Mouse (Mus musculus) inflammation-experienced regulatory T-cells, adult 6 months (primary cell): ENCODE measurements around the gene Fitm1. TPM values are rescaled to one million over a fixed set of nuclear protein-coding genes. Genes with fewer than 3 reads are reported as not detected.

ENCODE experiments used
- ATAC-seq: one replicate; pipeline ENCODE4 v1.8.0; 2017
- polyA plus RNA-seq, 3 experiments: library from polyadenylated mRNA; unstranded; fragments of 100-300 nt; shearing (Covaris generic); gene quantifications; one replicate each; pipeline ENCODE4 v1.2.1; 2017

The Fitm1 gene
- polyA plus RNA-seq, 3 experiments from 2014 or later: not detected

DNA sequence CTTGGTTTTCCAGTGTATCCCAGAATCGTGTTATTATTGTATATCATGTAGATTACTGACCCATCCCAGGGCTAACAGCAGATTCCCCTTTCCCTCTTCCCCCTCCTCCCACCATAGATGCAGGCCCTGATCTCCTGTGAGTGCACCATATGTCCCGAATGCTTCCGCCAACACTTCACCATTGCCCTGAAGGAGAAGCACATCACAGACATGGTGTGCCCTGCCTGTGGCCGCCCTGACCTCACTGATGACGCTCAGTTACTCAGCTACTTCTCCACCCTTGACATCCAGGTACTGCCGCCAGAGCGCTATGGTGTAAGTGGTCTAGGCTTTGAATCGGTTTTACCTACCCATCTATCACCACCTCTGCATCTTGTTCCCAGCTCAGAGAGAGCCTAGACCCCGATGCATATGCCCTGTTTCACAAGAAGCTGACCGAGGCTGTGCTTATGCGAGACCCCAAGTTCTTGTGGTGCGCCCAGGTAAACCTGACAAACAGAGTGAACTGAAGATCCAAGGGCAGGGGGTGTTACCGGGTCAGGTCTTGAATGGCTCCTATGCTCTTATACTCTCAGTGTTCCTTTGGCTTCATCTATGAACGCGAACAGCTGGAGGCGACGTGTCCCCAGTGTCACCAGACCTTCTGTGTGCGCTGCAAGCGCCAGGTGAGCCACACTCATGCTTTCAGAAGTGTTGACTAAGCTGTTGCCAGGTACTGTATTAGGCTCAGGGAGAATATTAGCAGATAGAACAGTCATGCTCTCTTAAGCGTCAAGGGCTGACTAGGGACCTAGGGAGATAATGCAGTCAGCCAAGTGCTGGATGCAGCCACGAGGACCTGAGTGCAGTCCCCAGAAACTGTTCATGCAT, 23.3 kb downstream of the Fitm1 start:
- no peak for ATAC-seq

GRCm38 (mm10) chr14:55603271-55603632, 27.8 kb downstream of the Fitm1 start, which contains the start of gene Irf9:
Gene Irf9, plus strand, starts transcription at chr14:55603571.
- no peak for ATAC-seq

- ATAC-seq: peak; percentile 97
These were observed 28.5 kb downstream of the Fitm1 start for GRCm38 (mm10) chr14:55603633-55604576.

DNA sequence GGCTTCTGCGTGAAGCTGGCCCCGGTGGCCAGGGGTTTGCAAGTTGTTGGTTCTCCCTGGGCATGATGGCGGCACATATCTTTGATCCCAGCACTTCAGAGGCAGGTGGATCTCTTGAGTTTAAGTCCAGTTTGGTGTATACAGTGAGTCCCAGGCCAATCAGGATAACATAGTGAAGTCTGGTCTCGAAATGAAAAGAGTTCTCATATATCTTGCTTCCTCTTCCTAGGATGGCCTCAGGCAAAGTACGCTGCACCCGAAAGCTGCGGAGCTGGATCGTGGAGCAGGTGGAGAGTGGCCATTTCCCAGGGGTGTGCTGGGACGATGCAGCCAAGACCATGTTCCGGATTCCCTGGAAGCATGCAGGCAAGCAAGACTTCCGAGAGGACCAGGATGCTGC, 29.4 kb downstream of the Fitm1 start:
- ATAC-seq: no peak

DNA sequence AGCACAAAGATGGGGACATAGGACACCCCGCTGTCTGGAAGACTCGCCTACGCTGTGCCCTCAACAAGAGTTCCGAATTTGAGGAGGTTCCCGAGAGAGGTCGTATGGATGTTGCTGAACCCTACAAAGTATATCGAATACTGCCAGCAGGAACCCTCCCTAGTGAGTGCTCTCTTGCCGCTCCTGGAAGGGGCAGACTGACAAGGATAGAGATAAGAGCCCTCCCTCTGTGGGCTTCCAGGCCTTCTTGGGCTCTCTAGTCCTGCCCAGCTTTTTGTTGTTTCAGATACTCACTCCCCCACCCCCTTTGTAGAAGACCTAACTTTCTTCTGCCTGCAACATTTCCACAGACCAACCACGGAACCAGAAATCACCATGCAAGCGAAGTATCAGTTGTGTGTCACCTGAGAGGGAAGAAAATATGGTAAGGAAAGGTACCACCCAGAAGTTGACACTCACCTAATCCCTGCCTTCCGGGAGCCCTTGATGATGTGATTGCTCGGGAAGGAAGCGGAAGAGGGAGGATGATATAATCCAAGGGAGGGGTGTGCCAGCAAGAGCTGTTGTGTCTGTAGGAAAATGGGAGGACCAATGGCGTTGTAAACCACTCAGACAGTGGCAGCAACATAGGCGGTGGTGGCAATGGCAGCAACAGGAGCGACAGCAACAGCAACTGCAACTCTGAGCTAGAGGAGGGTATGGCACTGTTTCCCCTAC, 30.5 kb downstream of the Fitm1 start:
- no peak for ATAC-seq

GRCm38 (mm10) chr14:55608339-55608738, 32.9 kb downstream of the Fitm1 start:
- no peak for ATAC-seq

DNA sequence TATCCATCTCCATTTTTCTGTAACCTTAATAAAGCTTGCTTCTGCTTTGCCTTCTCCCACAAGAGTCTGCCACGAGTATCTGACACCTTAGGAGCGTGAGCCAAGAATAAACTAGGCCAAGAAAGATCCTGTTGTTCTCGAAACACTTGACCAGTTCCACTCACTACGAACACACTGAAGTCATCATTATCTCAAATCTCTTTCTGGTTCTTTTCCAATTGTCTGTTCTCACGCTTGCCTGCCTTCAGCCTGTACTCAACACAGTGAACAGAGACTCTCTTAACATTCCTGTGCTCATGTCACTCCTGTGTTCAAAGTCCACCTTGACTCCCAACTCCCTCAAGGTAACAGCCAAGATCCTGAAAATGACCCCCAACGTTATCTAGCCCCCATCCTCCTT, 37.9 kb downstream of the Fitm1 start:
- ATAC-seq: no peak

- ATAC-seq: no peak
These were observed 39.3 kb downstream of the Fitm1 start for GRCm38 (mm10) chr14:55614565-55615178.

DNA sequence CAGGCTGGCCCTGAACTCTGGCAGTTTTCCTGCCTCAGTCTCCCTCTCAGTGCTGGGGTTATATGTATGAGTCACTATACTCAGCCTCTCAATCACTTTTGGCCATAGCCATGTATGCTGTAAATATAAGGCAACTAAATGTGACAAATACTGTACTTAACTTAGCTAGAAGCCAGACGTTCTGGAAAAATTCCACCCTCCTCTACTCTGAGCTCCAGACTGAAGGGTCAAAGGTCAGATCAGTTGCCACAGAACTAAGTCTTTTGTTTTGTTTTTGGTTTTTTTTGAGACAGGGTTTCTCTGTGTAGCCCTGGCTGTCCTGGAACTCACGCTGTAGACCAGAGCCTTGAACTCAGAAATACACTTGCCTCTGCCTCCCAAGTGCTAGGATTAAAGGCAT, 40.5 kb downstream of the Fitm1 start:
- no peak for ATAC-seq

- no peak for ATAC-seq
These were observed 41.4 kb downstream of the Fitm1 start for GRCm38 (mm10) chr14:55616844-55617243.

DNA sequence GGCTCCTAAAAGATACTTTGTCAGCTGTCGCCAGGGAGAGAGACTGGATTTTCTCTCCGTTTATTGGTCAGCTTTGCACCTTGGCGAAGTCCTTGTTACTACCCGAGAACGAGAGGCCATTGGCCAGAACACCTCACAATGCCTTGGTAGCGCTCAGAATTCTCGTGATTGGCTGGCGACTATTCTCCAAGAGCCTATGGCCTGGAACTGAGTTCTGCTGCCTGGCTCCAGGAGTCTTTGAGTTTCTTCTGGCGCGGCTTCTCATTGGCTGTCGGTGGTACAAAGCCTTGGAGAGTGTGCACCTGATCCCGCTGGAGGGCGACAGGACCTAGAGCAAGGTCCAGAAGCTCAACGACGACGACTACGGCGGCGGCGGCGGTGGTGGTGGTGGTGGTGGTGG, 42.4 kb downstream of the Fitm1 start, which contains the start of gene Rec8:
Gene Rec8, plus strand, starts transcription at position 216 of the 400 bp plus-strand sequence.
- peak; percentile 60 for ATAC-seq

DNA sequence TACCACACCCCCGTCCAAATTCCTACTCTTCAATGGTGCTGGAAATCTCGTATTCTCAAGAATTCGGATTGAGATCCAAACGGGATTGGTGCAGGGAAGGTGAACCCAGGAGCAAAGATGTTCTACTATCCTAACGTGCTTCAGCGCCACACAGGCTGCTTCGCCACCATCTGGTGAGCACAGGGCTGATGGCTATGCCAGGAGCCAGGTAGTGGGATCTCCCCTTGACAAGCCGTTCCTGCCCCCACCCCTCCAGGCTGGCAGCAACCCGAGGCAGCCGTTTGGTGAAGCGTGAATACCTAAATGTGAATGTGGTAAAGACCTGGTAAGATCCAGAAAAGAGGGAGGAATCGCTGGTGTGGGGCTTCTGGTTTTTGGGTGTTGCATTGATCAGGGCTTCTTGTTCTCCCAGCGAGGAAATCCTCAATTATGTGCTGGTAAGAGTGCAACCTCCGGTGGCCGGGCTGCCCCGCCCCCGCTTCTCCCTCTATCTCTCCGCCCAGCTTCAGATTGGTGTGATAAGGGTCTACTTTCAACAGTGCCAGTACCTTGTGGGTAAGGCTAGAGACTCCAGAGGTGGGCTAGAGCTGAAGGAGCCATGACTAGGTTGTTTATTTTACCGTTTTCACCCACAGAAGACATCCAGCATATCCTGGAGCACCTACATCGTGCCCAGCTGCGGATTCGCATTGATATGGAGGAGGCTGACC, 43.2 kb downstream of the Fitm1 start:
- no peak for ATAC-seq

Other genes starting within 250 kb of the Fitm1 start
- gene Dhrs4, start 96.9 kb upstream of the Fitm1 start, polyA plus RNA-seq: 10 to 100 TPM; 37.3 to 38.7 (median 37.4) TPM
- gene Carmil3, start 85.0 kb upstream of the Fitm1 start, polyA plus RNA-seq: not detected
- not detected for gene Cpne6, start 65.2 kb upstream of the Fitm1 start, polyA plus RNA-seq
- gene Nrl, start 50.6 kb upstream of the Fitm1 start, polyA plus RNA-seq: under 1 TPM in 1 of 3 experiments, not detected in 2; 0.08 TPM
- gene Pck2, start 35.4 kb upstream of the Fitm1 start, polyA plus RNA-seq: 10 to 100 TPM; 31.9 to 37.5 (median 35.9) TPM
- gene Dcaf11, start 15.6 kb upstream of the Fitm1 start, polyA plus RNA-seq: 100 to 1,000 TPM in 1 of 3 experiments, 10 to 100 TPM in 2; 73.9 to 107 (median 81.0) TPM
- 1 to 10 TPM; 1.4 to 3.2 (median 3.2) TPM for gene A730061H03Rik, start 15.2 kb upstream of the Fitm1 start, polyA plus RNA-seq
- gene Psme1, start 2.5 kb downstream of the Fitm1 start, polyA plus RNA-seq: 100 to 1,000 TPM; 667 to 812 (median 693) TPM
- 10 to 100 TPM; 19.1 to 25.6 (median 23.3) TPM for gene Emc9, start 9.7 kb downstream of the Fitm1 start, polyA plus RNA-seq
- gene Psme2, start 15.5 kb downstream of the Fitm1 start, polyA plus RNA-seq: 1,000 to 10,000 TPM in 1 of 3 experiments, 100 to 1,000 TPM in 2; 828 to 1,360 (median 869) TPM
- gene Rnf31, start 16.1 kb downstream of the Fitm1 start, polyA plus RNA-seq: 10 to 100 TPM; 26.7 to 37.2 (median 35.3) TPM
- 100 to 1,000 TPM; 120 to 174 (median 141) TPM for gene Irf9, start 28.0 kb downstream of the Fitm1 start, polyA plus RNA-seq
- gene Rec8, start 42.4 kb downstream of the Fitm1 start, polyA plus RNA-seq: 1 to 10 TPM in 2 of 3 experiments, not detected in 1; 2.7 to 4.0 TPM
- 10 to 100 TPM; 21.1 to 39.8 (median 36.3) TPM for gene Ipo4, start 60.3 kb downstream of the Fitm1 start, polyA plus RNA-seq
- 1 to 10 TPM in 2 of 3 experiments, under 1 TPM in 1; 0.44 to 2.8 (median 2.5) TPM for gene Gm49378, start 62.3 kb downstream of the Fitm1 start, polyA plus RNA-seq
- 10 to 100 TPM; 36.3 to 45.0 (median 39.3) TPM for gene Tm9sf1, start 68.2 kb downstream of the Fitm1 start, polyA plus RNA-seq
- gene Tssk4, start 74.6 kb downstream of the Fitm1 start, polyA plus RNA-seq: 1 to 10 TPM in 2 of 3 experiments, under 1 TPM in 1; 0.68 to 2.2 (median 1.2) TPM
- 100 to 1,000 TPM in 1 of 3 experiments, 10 to 100 TPM in 2; 89.2 to 101 (median 95.6) TPM for gene Mdp1, start 84.9 kb downstream of the Fitm1 start, polyA plus RNA-seq
- gene Gmpr2, start 96.3 kb downstream of the Fitm1 start, polyA plus RNA-seq: 10 to 100 TPM; 25.8 to 33.9 (median 29.9) TPM
- gene Nedd8, start 96.5 kb downstream of the Fitm1 start, polyA plus RNA-seq: 100 to 1,000 TPM; 335 to 412 (median 375) TPM
- gene Tinf2, start 106.2 kb downstream of the Fitm1 start, polyA plus RNA-seq: 10 to 100 TPM; 26.4 to 30.7 (median 30.2) TPM
- gene Tgm1, start 138.3 kb downstream of the Fitm1 start, polyA plus RNA-seq: not detected
- gene Rabggta, start 146.6 kb downstream of the Fitm1 start, polyA plus RNA-seq: 10 to 100 TPM; 40.8 to 75.9 (median 62.1) TPM
- 10 to 100 TPM; 32.4 to 57.8 (median 46.5) TPM for gene Dhrs1, start 170.1 kb downstream of the Fitm1 start, polyA plus RNA-seq
- gene Nop9, start 170.1 kb downstream of the Fitm1 start, polyA plus RNA-seq: 1 to 10 TPM; 4.1 to 8.4 (median 5.4) TPM
- gene Cideb, start 182.8 kb downstream of the Fitm1 start, polyA plus RNA-seq: not detected
- not detected for gene Ltb4r2, start 185.8 kb downstream of the Fitm1 start, polyA plus RNA-seq
- gene Ltb4r1, start 190.3 kb downstream of the Fitm1 start, polyA plus RNA-seq: 10 to 100 TPM in 1 of 3 experiments, 1 to 10 TPM in 1, under 1 TPM in 1; 0.57 to 16.6 (median 3.8) TPM
- under 1 TPM in 1 of 3 experiments, not detected in 2; 0.29 TPM for gene Adcy4, start 208.5 kb downstream of the Fitm1 start, polyA plus RNA-seq
- 10 to 100 TPM; 71.9 to 99.8 (median 84.8) TPM for gene Ripk3, start 213.2 kb downstream of the Fitm1 start, polyA plus RNA-seq
- not detected for gene Nfatc4, start 247.5 kb downstream of the Fitm1 start, polyA plus RNA-seq